Comparison of ENCODE assay signal across 8 mouse cellular contexts in the genomic region with DNA sequence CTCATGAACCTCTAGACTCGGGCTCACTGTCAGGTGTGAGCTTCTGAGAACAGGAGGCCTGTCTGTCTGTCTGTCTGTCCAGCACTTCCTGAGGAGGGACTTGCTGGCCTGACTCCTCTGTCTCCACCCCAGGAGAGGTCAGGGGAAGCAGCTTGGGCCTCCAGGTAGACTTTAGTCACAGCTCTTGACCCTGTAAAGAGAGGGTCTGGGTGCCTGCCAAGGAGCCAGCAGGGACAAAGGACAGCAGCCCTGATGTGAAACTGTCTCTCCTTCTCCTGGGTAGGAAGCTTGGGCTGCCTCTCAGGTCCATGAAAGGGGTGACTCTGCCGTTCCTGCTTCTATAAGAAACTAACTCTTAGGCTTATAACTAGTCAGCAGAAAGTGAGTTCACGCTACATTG.
DNase-seq lines count a peak whose midpoint lies in the region; ATAC-seq and TF ChIP-seq lines count a peak whose summit lies in the region.

No protein-coding gene starts in this region.

- DNase-seq in adrenal gland, adult 2 months, result peak; percentile 72
- no peak for DNase-seq in adrenal gland, adult 18-20 months (ENCODE audit: low spot score in 2 of 2)
- DNase-seq in CH12.LX (ENCODE audit: extremely low read depth), result no peak
- DNase-seq in thymus, postnatal 4 days, result peak; percentile 38
- DNase-seq in c-Kit-positive CD71-positive TER-119-positive erythroid progenitor cells, embryonic 14.5 days (ENCODE audit: low spot score), result no peak
- no peak for DNase-seq in spleen, postnatal 4 days (ENCODE audit: low spot score in 2 of 2)

- H3K27ac ChIP-seq in CH12.LX (ENCODE audit: insufficient read depth, low read depth), result peak overlapping the region; percentile 55
- H3K27ac ChIP-seq in heart, embryonic 15.5 days, result peak overlapping the region; percentile 40; the same call in 1 of the 2 replicates
- H3K27ac ChIP-seq in limb, embryonic 13.5 days, result peak overlapping the region; percentile 48; the same call in 1 of the 2 replicates

- ATAC-seq in heart, embryonic 15.5 days (replicated peaks; ENCODE audit: insufficient number of reproducible peaks, insufficient read depth, low FRiP score, low read depth), result no peak
- ATAC-seq in limb, embryonic 13.5 days (ENCODE audit: low FRiP score, low read depth), result no peak

- no peak for TF ChIP-seq EP300 in CH12.LX (IDR thresholded peaks at IDR 0.05; ENCODE audit: low read length)

- TF ChIP-seq RAD21 in CH12.LX (IDR thresholded peaks at IDR 0.05; ENCODE audit: low read depth, low read length), result no peak

- peaks cover 10 to 79% of the 10 kb centered on the region in 2 experiments for H3K4me1 ChIP-seq in CH12.LX (ENCODE audit: control insufficient read depth in 1 of 2, insufficient read depth in 2 of 2)
- peaks cover 23% of the 10 kb centered on the region for H3K4me1 ChIP-seq in heart, embryonic 15.5 days (replicated peaks)
- peaks cover 60% of the 10 kb centered on the region for H3K4me1 ChIP-seq in limb, embryonic 13.5 days

- no peak overlapping the region for H3K4me2 ChIP-seq in CH12.LX (ENCODE audit: insufficient read depth, low read depth, poor library complexity, severe bottlenecking)
- no peak overlapping the region for H3K4me2 ChIP-seq in heart, embryonic 15.5 days
- H3K4me2 ChIP-seq in limb, embryonic 13.5 days (replicated peaks), result no peak overlapping the region

- no peak overlapping the region for H3K4me3 ChIP-seq in CH12.LX (replicated peaks in 1 of 3; ENCODE audit: low read depth in 2 of 3, low read length in 2 of 3, poor library complexity in 1 of 3)
- H3K4me3 ChIP-seq in heart, embryonic 15.5 days, result no peak overlapping the region
- H3K4me3 ChIP-seq in limb, embryonic 13.5 days, result no peak overlapping the region

- H3K27me3 ChIP-seq in CH12.LX (replicated peaks), result no peaks in the 10 kb centered on the region
- H3K27me3 ChIP-seq in heart, embryonic 15.5 days, result no peaks in the 10 kb centered on the region
- no peaks in the 10 kb centered on the region for H3K27me3 ChIP-seq in limb, embryonic 13.5 days

- no peak for TF ChIP-seq POLR2A in CH12.LX (IDR thresholded peaks at IDR 0.05; ENCODE audit: low read depth, low read length)

- H3K79me2 ChIP-seq in CH12.LX (replicated peaks; ENCODE audit: control insufficient read depth, extremely low read depth, insufficient read depth, poor library complexity, severe bottlenecking), result no peaks in the 10 kb centered on the region

- WGBS in heart, embryonic 15.5 days, result 63% methylated on average over 3 of the region's 3 CpGs
- WGBS in limb, embryonic 13.5 days, result 58% methylated on average over 3 of the region's 3 CpGs

- no peak for TF ChIP-seq CTCF in CH12.LX (conservative IDR thresholded peaks at IDR 0.05 in 1 of 2, IDR thresholded peaks at IDR 0.05 in 1 of 2; ENCODE audit: low read depth in 2 of 2, low read length in 2 of 2)

- in situ Hi-C loops in CH12.LX (cut with MboI; ENCODE audit: low pct_ligation_motif_present, low pct_unique_long_range_greater_than_20kb, low sequenced_read_pairs), result no loop called here

- H3K9ac ChIP-seq in CH12.LX (ENCODE audit: insufficient read depth, low read depth), result no peak overlapping the region
- H3K9ac ChIP-seq in heart, embryonic 15.5 days, result no peak overlapping the region
- H3K9ac ChIP-seq in limb, embryonic 13.5 days, result 0 out of 2 replicates have a peak overlapping the region, but pooled peaks have one; percentile 19

- H3K36me3 ChIP-seq in CH12.LX (replicated peaks in 1 of 2; ENCODE audit: control insufficient read depth in 1 of 2, insufficient read depth in 1 of 2, low read length in 1 of 2), result peaks cover 0 to 14% of the 10 kb centered on the region in 2 experiments
- H3K36me3 ChIP-seq in heart, embryonic 15.5 days, result no peaks in the 10 kb centered on the region
- no peaks in the 10 kb centered on the region for H3K36me3 ChIP-seq in limb, embryonic 13.5 days

- H3K9me3 ChIP-seq in CH12.LX (replicated peaks; ENCODE audit: low read length), result no peaks in the 10 kb centered on the region
- no peaks in the 10 kb centered on the region for H3K9me3 ChIP-seq in heart, embryonic 15.5 days (replicated peaks)
- H3K9me3 ChIP-seq in limb, embryonic 13.5 days, result no peaks in the 10 kb centered on the region

- dilution Hi-C loops in CH12.LX (cut with MboI; ENCODE audit: extremely low pct_ligation_motif_present, extremely low pct_unique_long_range_greater_than_20kb, low sequenced_read_pairs), result no loop called here

TF ChIP-seq in CH12.LX, 34 proteins besides CTCF, POLR2A, EP300 and RAD21:
- TF ChIP-seq ELF1 (IDR thresholded peaks at IDR 0.05; ENCODE audit: low read depth, low read length), result no peak
- TF ChIP-seq BHLHE40 (IDR thresholded peaks at IDR 0.05; ENCODE audit: low read depth, low read length), result no peak
- no peak for TF ChIP-seq ZNF384 (IDR thresholded peaks at IDR 0.05; ENCODE audit: low read depth, low read length)

Comparison
In these comparisons a context has a peak if more than half of its experiments do, and no peak if none do; other contexts are left out.
1. DNase-seq: peak in adrenal gland, adult 2 months (single experiment) and thymus, postnatal 4 days (single experiment); none in adrenal gland, adult 18-20 months (0 of 2), CH12.LX (single experiment), c-Kit-positive CD71-positive TER-119-positive erythroid progenitor cells, embryonic 14.5 days (single experiment) and spleen, postnatal 4 days (0 of 2).
2. Peak in every context shown above with its lines, with median percentiles within 50 percentile points of each other: H3K27ac ChIP-seq.